ENCODE assay signal across 10 mouse cellular contexts in genomic region chr5:105293226-105294165, GRCm38 (mm10). TPM values are rescaled to one million over a fixed set of nuclear protein-coding genes. Genes with fewer than 3 reads are reported as not detected.
DNase-seq lines count a peak whose midpoint lies in the region; ATAC-seq lines count a peak whose summit lies in the region.
"Not testable (repeated sequence)": the region's sequence is repeated elsewhere in the genome, so short reads cannot be mapped to it uniquely, and the experiment has no call there.
"Had no signal": no experiment of that assay in that cellular context is flagged by ENCODE, and none has a peak within 500 bp of the region (broad histone marks: within the 10 kb centered on the region; RNA-seq: fewer than 3 reads in every experiment).

Gene Gm43302 (minus strand): TSS chr5:105293695.
Gene Gbp6 (minus strand): TSS chr5:105293698.

- peak; percentile 73 for DNase-seq in CD4-positive helper T cell, adult 2 months (ENCODE audit: low read depth, low spot score)
- DNase-seq in brain, adult 2 months (ENCODE audit: low read depth, low spot score), result peak; percentile 91
- peak; percentile 66 for DNase-seq in embryonic facial prominence, embryonic 14.5 days (ENCODE audit: low spot score)
- DNase-seq in layer of hippocampus, postnatal 14 days (ENCODE audit: low spot score in 2 of 2), result peak; percentile 3 to 16
- peak; percentile 40 for DNase-seq in lung, postnatal 14 days

- not testable (repeated sequence) for H3K9ac ChIP-seq in embryonic facial prominence, embryonic 14.5 days (ENCODE audit: low read depth, low read length); stomach, embryonic 14.5 days (replicated peaks; ENCODE audit: low read depth, low read length)
- 0 out of 2 replicates have a peak within 1 kb of the TSS, but pooled peaks have one; percentile 39 for H3K9ac ChIP-seq in heart, embryonic 11.5 days (ENCODE audit: low read depth, low read length)

- H3K9me3 ChIP-seq in embryonic facial prominence, embryonic 14.5 days (ENCODE audit: control insufficient read depth, low read length); heart, embryonic 11.5 days (replicated peaks; ENCODE audit: control insufficient read depth, low read length); stomach, embryonic 14.5 days (ENCODE audit: control insufficient read depth, low read depth, low read length): not testable (repeated sequence)

- H3K4me3 ChIP-seq in embryonic facial prominence, embryonic 14.5 days (ENCODE audit: low read depth, low read length); heart, embryonic 11.5 days (ENCODE audit: low read depth, low read length); stomach, embryonic 14.5 days (ENCODE audit: low read depth, low read length): not testable (repeated sequence)

- H3K27ac ChIP-seq in embryonic facial prominence, embryonic 14.5 days (replicated peaks; ENCODE audit: low read depth, low read length), result not testable (repeated sequence)
- peak within 1 kb of the TSS; percentile 35; the same call in 1 of the 2 replicates for H3K27ac ChIP-seq in heart, embryonic 11.5 days (ENCODE audit: low read depth, low read length)
- peak within 1 kb of the TSS; percentile 76 for H3K27ac ChIP-seq in stomach, embryonic 14.5 days (ENCODE audit: low read length)

- peak; percentile 72 for ATAC-seq in embryonic facial prominence, embryonic 14.5 days (ENCODE audit: low read depth)
- ATAC-seq in heart, embryonic 11.5 days (replicated peaks; ENCODE audit: insufficient number of reproducible peaks, low FRiP score, low TSS enrichment), result not testable (repeated sequence)
- ATAC-seq in inflammation-experienced regulatory T-cells, adult 6 months, result peak; percentile 75
- ATAC-seq in stomach, embryonic 14.5 days (ENCODE audit: insufficient number of reproducible peaks, insufficient read depth, low FRiP score, low read depth), result 0 out of 2 replicates have a peak, but pooled peaks have one; percentile 35

- H3K36me3 ChIP-seq in embryonic facial prominence, embryonic 14.5 days (ENCODE audit: control insufficient read depth, insufficient read depth, low read length); heart, embryonic 11.5 days (ENCODE audit: control insufficient read depth, insufficient read depth, low read length); stomach, embryonic 14.5 days (ENCODE audit: control insufficient read depth, insufficient read depth, low read length): not testable (repeated sequence)

- 0 out of 2 replicates have a peak within 1 kb of the TSS, but pooled peaks have one; percentile 10 for H3K4me2 ChIP-seq in embryonic facial prominence, embryonic 14.5 days (ENCODE audit: low read depth, low read length)
- not testable (repeated sequence) for H3K4me2 ChIP-seq in heart, embryonic 11.5 days
- 0 out of 2 replicates have a peak within 1 kb of the TSS, but pooled peaks have one; percentile 16 for H3K4me2 ChIP-seq in stomach, embryonic 14.5 days (replicated peaks; ENCODE audit: low read depth, low read length)

- not testable (repeated sequence) for H3K4me1 ChIP-seq in embryonic facial prominence, embryonic 14.5 days (ENCODE audit: control insufficient read depth, insufficient read depth, low read length); heart, embryonic 11.5 days (ENCODE audit: control insufficient read depth, insufficient read depth, low read length); stomach, embryonic 14.5 days (ENCODE audit: control insufficient read depth, insufficient read depth, low read length)

- 34% methylated on average over 3 of the region's 3 CpGs for WGBS in embryonic facial prominence, embryonic 14.5 days
- WGBS in heart, embryonic 11.5 days (ENCODE audit: insufficient replicate concordance), result 31% methylated on average over 3 of the region's 3 CpGs
- WGBS in stomach, embryonic 14.5 days, result 26% methylated on average over 3 of the region's 3 CpGs

- not testable (repeated sequence) for H3K27me3 ChIP-seq in embryonic facial prominence, embryonic 14.5 days (replicated peaks; ENCODE audit: control insufficient read depth, insufficient read depth, low read length); heart, embryonic 11.5 days (ENCODE audit: control insufficient read depth, insufficient read depth, low read length); stomach, embryonic 14.5 days (ENCODE audit: control insufficient read depth, insufficient read depth, low read length)

RNA-seq across cellular contexts. Expression of gene Gm43302, which starts in this region (rescaled TPM):
- polyA plus RNA-seq in embryonic facial prominence, embryonic 14.5 days (2014; fragmentation: Nextera tagmentation; extraction: Ambion mirVana), result 0.28 and 0.32 TPM in 2 replicates
- polyA plus RNA-seq in heart, embryonic 11.5 days (2014; fragmentation: Nextera tagmentation; extraction: Ambion mirVana), result not detected in 2 replicates
- polyA plus RNA-seq in inflammation-experienced regulatory T-cells, adult 6 months (2017; shearing (Covaris generic)), result 1 to 10 TPM; 1.2 to 8.5 (median 2.4) TPM
- total RNA-seq in layer of hippocampus, postnatal 14 days (2021), result not detected
- polyA plus RNA-seq in stomach, embryonic 14.5 days (2014; fragmentation: Nextera tagmentation; extraction: Ambion mirVana), result not detected in 2 replicates
- total RNA-seq: megakaryocyte, adult 5-6 weeks had no signal
- polyA plus RNA-seq: neural tube, embryonic 14.5 days had no signal

RNA-seq across cellular contexts. Expression of gene Gbp6, which starts in this region (rescaled TPM):
- 3.9 and 6.2 TPM in 2 replicates for polyA plus RNA-seq in embryonic facial prominence, embryonic 14.5 days (2014; fragmentation: Nextera tagmentation; extraction: Ambion mirVana)
- polyA plus RNA-seq in heart, embryonic 11.5 days (2014; fragmentation: Nextera tagmentation; extraction: Ambion mirVana), result 2.3 and 2.8 TPM in 2 replicates
- 100 to 1,000 TPM; 143 to 156 (median 147) TPM for polyA plus RNA-seq in inflammation-experienced regulatory T-cells, adult 6 months (2017; shearing (Covaris generic))
- 1 to 10 TPM in 1 of 2 experiments, under 1 TPM in 1; 0.43 to 1.1 TPM for total RNA-seq in layer of hippocampus, postnatal 14 days (2021)
- polyA plus RNA-seq in stomach, embryonic 14.5 days (2014; fragmentation: Nextera tagmentation; extraction: Ambion mirVana), result 2.0 and 2.3 TPM in 2 replicates

Comparison
In these comparisons a context has a peak if more than half of its experiments do, and no peak if none do; other contexts are left out.
1. RNA of gene Gbp6 (polyA plus RNA-seq): 143 to 156 TPM in inflammation-experienced regulatory T-cells, adult 6 months; 3.9 to 6.2 TPM in embryonic facial prominence, embryonic 14.5 days, 2.3 to 2.8 TPM in heart, embryonic 11.5 days and 2.0 to 2.3 TPM in stomach, embryonic 14.5 days; every median in the first group is over 10 times any median in the second.
2. DNase-seq: peak in every context shown above with its lines; median percentile 91 in brain, adult 2 months; 73 in CD4-positive helper T cell, adult 2 months; 66 in embryonic facial prominence, embryonic 14.5 days; 40 in lung, postnatal 14 days; 10 in layer of hippocampus, postnatal 14 days.